Mouse (Mus musculus) midbrain, embryonic 10.5 days (tissue): ENCODE data around the gene Slc7a14. TPM values are rescaled to one million over a fixed set of nuclear protein-coding genes. Genes with fewer than 3 reads are reported as not detected.

Experiments used
- DNase-seq: peaks from one replicate; pipeline ENCODE4 v3.0.0-alpha.2; 2017; ENCODE audit warnings: low spot score
- H3K27ac ChIP-seq: fragments of 300-500 bp; sonication (generic); replicated peaks from 2 replicates; pipeline ENCODE4 v1.5.1; 2016; ENCODE audit warnings: mild to moderate bottlenecking
- H3K27me3 ChIP-seq: fragments of 300-500 bp; sonication (generic); 2 replicates; pipeline ENCODE4 v1.6.1; 2016; ENCODE audit warnings: low read depth, mild to moderate bottlenecking; ENCODE audit not compliant: poor library complexity, severe bottlenecking
- H3K36me3 ChIP-seq: fragments of 300-500 bp; sonication (generic); 2 replicates; pipeline ENCODE4 v1.6.1; 2016; ENCODE audit warnings: mild to moderate bottlenecking, moderate library complexity
- H3K4me1 ChIP-seq: fragments of 300-500 bp; sonication (generic); 2 replicates; pipeline ENCODE4 v1.6.1; 2016
- H3K4me3 ChIP-seq: fragments of 300-500 bp; sonication (generic); 2 replicates; pipeline ENCODE4 v1.5.1; 2016; ENCODE audit warnings: mild to moderate bottlenecking, moderate library complexity
- H3K9me3 ChIP-seq: fragments of 300-500 bp; sonication (generic); replicated peaks from 2 replicates; pipeline ENCODE4 v1.6.1; 2016; ENCODE audit warnings: mild to moderate bottlenecking
- WGBS: fragments of 180-500 bp; shearing (Covaris S2); methylation state at CpG from one replicate; pipeline ENCODE4 v1.1.7; 2016; 5-methylcytosine and 5-hydroxymethylcytosine counted together
- polyA plus RNA-seq: library from polyadenylated mRNA; unstranded; fragments of >200 nt; fragmentation: Nextera tagmentation; extraction: Ambion mirVana; gene quantifications from 2 replicates; pipeline ENCODE4 v1.2.1, GENCODE M21; 2016

The Slc7a14 gene
- polyA plus RNA-seq, 1 experiment from 2014 or later: 0.39 TPM

DNA sequence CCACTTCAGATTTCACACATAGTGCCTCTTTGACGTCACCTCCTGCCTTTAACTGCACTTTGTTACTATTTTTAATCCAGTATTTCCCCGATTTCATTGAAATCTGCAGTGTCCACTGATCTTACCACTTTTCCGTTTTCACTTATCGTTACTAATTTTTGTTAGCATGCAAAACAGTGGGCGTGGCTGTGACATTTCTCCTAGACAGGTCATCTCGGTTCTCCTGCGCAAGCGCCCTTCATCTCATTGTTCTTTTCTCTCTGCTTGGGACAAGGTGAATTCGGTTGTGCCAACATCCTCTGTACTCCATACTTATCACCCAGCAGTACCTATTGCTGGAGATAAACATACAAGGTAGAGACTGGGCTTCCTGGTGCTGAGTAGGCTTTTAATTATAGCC lies 56.3 kb downstream of the Slc7a14 start:
- no peak overlapping the region for H3K4me3 ChIP-seq
- H3K27me3 ChIP-seq: no peaks in the 10 kb centered on the region
- DNase-seq: no peak
- WGBS: 92% methylated on average over 9 of the region's 9 CpGs
- H3K9me3 ChIP-seq: no peaks in the 10 kb centered on the region
- no peak overlapping the region for H3K27ac ChIP-seq
- no peaks in the 10 kb centered on the region for H3K36me3 ChIP-seq
- no peaks in the 10 kb centered on the region for H3K4me1 ChIP-seq

DNA sequence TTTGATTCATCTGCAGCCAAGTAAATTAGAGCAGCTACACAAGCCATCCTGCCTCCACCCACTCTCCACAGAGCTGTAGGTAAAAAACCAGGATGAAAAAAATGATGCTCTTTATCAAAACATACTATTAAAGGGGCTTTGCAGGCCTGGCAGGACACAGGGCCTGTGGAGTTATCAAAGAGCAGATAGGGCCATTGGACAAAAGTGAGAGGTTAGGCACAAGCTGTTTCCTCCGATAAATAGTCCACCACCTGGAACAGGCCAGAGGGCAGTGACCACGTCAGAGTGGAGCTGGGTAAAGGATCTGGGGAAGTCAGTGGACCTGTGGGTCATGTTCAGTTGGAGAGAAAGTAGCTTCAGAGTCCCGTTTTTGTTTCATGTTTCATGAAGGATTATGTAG lies 57.6 kb downstream of the Slc7a14 start:
- no peaks in the 10 kb centered on the region for H3K9me3 ChIP-seq
- no peak overlapping the region for H3K4me3 ChIP-seq
- no peaks in the 10 kb centered on the region for H3K27me3 ChIP-seq
- 73% methylated on average over 3 of the region's 3 CpGs for WGBS
- H3K4me1 ChIP-seq: no peaks in the 10 kb centered on the region
- H3K36me3 ChIP-seq: no peaks in the 10 kb centered on the region
- no peak for DNase-seq
- no peak overlapping the region for H3K27ac ChIP-seq

DNA sequence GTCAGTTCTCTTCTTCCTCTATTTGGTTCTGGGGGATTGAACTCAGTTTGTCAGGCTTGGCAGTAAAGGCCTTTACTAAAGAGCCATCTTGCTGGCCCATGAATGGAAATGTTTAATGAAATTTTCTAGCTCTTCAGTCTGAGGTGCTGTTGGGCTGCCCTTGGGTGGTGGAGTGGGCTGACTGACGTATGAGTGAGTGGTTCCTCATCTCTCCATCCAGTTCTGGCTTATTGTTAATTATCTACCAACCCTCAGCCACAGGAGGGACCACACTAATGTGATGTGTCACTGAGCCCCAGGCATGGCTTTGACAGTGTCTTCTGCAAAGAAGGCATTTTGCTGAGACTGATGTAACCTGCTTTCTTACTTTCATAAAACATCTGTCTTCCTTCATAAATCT lies 66.7 kb downstream of the Slc7a14 start:
- WGBS: 62% methylated on average over 1 of the region's 1 CpGs
- no peak for DNase-seq

DNA sequence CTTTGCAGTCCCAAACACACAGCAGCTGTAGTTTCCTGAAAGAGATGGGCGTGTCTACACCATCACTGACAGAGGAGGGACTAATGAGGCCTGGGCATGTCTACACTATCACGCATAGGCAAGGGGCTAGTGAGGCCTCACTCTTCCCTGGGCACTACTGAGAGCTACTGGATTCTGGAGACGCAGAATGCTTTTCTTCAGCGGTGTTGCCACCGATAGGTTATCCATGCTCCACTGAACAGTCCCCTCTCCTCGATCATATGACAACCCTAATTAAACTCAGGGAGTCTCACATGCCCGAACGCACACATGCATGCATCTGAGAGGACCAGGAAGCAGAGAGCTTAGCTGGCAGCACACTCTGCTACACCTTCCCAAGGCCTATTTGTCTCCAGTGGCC lies 69.3 kb downstream of the Slc7a14 start:
- Histone ChIP-seq H3K4me1 (no peaks in the 10 kb centered on the region), H3K36me3 (no peaks in the 10 kb centered on the region), H3K4me3 (no peak overlapping the region), H3K27me3 (no peaks in the 10 kb centered on the region), H3K27ac (no peak overlapping the region), H3K9me3 (no peaks in the 10 kb centered on the region)
- 86% methylated on average over 8 of the region's 8 CpGs for WGBS
- DNase-seq: no peak

More for the DNA sequence above, 66.7 kb downstream of the Slc7a14 start:
- Histone ChIP-seq H3K4me3 (no peak overlapping the region), H3K27ac (no peak overlapping the region), H3K4me1 (no peaks in the 10 kb centered on the region), H3K27me3 (no peaks in the 10 kb centered on the region), H3K9me3 (no peaks in the 10 kb centered on the region), H3K36me3 (no peaks in the 10 kb centered on the region)

DNA sequence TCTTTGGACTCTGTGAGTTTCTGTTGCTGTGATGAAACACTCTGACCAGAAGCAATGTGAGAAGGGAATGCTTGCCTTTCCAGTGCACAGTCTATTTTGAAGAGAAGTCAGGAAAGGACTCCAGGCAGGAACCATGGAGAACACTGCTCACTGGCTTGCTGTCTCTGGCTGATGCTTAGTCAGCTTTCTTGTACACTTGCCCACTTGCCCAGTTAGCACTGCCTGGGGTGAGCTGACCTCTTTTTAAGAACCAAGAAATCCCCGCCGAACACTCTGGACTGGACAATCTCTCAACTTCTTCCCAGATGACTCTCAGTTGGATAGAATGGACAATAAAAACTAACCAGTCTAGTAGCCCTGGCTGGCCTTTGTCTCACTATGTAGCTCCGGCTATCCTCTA lies 70.5 kb downstream of the Slc7a14 start:
- H3K9me3 ChIP-seq: no peaks in the 10 kb centered on the region
- H3K27me3 ChIP-seq: no peaks in the 10 kb centered on the region
- DNase-seq: no peak
- H3K4me1 ChIP-seq: no peaks in the 10 kb centered on the region
- 88% methylated on average over 3 of the region's 3 CpGs for WGBS
- no peaks in the 10 kb centered on the region for H3K36me3 ChIP-seq
- no peak overlapping the region for H3K4me3 ChIP-seq
- no peak overlapping the region for H3K27ac ChIP-seq

DNA sequence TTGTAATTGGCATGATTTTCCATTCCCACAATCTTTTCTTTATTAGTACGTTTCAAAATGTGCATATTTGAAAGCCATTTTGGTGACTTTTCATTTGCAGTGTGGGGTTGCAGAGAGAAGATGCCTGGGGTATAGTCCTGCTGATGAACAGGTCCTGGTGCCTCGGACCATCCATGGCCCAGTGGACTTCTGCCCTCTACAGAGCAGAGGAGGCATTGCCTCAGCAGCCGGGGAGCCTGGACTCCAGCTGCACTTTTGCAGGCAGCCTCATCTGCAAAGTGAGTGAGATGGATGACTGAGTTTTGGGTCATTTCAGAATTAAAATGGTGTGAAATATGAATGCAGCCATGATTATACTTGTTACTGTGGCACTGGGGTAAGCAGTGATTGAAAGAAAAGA lies 72.2 kb downstream of the Slc7a14 start:
- H3K4me3 ChIP-seq: no peak overlapping the region
- no peaks in the 10 kb centered on the region for H3K9me3 ChIP-seq
- no peak overlapping the region for H3K27ac ChIP-seq
- no peaks in the 10 kb centered on the region for H3K36me3 ChIP-seq
- H3K4me1 ChIP-seq: no peaks in the 10 kb centered on the region
- no peaks in the 10 kb centered on the region for H3K27me3 ChIP-seq
- WGBS: 36% methylated on average over 3 of the region's 3 CpGs
- DNase-seq: peak; percentile 29

DNA sequence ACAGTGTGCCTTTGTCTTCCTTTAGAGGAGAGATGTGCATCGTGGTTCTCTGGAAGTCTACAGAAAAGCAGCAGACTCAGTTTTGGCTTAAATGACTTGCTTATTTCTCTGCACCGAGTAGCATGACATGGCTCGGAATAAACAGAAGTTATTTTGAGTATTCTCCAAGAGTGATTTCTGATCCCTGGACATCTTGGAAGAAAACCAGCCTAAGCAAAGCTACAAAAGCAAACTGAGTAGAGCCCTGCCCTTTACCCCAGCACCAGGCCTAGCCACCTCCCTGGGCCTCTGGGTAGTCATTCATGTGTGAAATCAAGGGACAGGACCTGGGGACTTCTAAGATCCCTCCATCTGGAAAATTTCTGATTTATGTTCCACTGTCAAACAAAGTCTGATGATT lies 74.0 kb downstream of the Slc7a14 start:
- H3K27me3 ChIP-seq: no peaks in the 10 kb centered on the region
- no peak overlapping the region for H3K4me3 ChIP-seq
- H3K4me1 ChIP-seq: no peaks in the 10 kb centered on the region
- 90% methylated on average over 3 of the region's 3 CpGs for WGBS
- no peak overlapping the region for H3K27ac ChIP-seq
- no peaks in the 10 kb centered on the region for H3K36me3 ChIP-seq
- DNase-seq: no peak
- no peaks in the 10 kb centered on the region for H3K9me3 ChIP-seq

DNA sequence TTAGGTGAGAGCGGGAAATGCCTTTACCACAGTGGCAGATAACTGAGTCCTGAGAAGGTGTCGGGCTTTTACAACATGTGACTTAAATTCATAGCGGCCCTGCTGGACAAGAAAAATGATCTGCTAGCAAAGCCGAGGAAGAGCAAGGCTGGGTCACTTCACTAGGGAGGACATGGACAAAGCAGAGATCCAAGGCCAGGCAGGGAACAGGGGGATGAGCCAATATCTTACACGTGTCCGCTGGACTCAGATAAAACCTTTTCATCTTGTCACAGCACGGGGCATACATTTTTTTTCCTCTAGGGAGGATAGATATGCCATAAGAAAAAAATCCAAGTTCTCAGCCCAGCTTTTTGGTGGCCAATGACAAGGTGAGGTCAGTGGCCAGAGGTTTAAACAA lies 75.8 kb downstream of the Slc7a14 start:
- H3K36me3 ChIP-seq: no peaks in the 10 kb centered on the region
- no peak for DNase-seq
- no peaks in the 10 kb centered on the region for H3K27me3 ChIP-seq
- H3K4me1 ChIP-seq: no peaks in the 10 kb centered on the region
- no peak overlapping the region for H3K27ac ChIP-seq
- no peaks in the 10 kb centered on the region for H3K9me3 ChIP-seq
- no peak overlapping the region for H3K4me3 ChIP-seq
- WGBS: 87% methylated on average over 7 of the region's 7 CpGs

DNA sequence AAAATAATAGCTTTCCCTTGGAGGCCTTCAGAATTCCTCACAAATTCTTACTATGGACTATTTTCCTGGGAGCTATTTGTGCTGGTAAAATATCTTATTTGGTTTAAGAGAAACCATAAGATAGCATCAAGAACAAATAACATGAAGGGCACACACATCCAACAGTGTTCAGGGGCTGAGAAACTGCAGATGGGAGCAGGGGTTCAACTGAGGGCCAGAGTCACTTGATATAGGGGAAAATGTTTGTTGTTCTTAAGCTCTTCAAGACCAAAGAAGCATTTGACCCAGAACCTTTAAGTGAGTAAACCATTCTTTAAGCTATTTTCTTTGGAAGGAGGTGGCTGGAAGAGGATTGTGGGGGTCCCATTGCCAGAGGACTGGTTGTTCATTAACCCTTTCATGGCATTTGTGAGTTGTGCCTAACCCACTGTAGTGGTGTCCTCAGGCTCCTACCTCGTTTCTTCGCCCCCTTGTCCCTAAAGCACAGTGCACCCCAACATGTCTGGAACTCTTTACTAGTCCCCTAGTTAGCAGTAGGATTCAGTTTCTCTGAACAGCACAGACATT lies 76.3 kb downstream of the Slc7a14 start:
- DNase-seq: no peak
- H3K36me3 ChIP-seq: no peaks in the 10 kb centered on the region
- H3K27me3 ChIP-seq: no peaks in the 10 kb centered on the region
- H3K4me3 ChIP-seq: no peak overlapping the region
- no peak overlapping the region for H3K27ac ChIP-seq
- 69% methylated on average over 2 of the region's 2 CpGs for WGBS
- no peaks in the 10 kb centered on the region for H3K9me3 ChIP-seq
- no peaks in the 10 kb centered on the region for H3K4me1 ChIP-seq

DNA sequence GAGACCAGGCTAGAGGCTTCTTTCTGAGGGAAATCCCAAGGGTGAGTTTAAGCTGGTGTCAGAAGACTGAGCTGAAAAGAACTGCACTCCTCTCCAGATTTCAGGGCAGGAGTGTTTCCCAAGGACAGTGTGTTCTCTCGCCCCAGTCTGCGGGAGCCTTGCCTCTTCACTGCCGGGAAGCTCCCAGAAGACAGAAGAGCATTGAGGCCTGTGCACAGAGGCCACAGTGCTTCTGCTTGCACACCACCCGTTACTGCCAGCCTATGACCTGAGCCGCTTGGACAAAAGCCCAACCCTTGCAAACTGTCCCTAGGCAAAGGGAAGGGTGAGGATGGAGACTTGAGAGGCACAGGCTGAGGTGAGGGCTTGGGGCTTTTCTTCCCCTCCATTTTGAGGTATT lies 80.9 kb downstream of the Slc7a14 start:
- WGBS: 85% methylated on average over 5 of the region's 5 CpGs
- no peaks in the 10 kb centered on the region for H3K27me3 ChIP-seq

DNA sequence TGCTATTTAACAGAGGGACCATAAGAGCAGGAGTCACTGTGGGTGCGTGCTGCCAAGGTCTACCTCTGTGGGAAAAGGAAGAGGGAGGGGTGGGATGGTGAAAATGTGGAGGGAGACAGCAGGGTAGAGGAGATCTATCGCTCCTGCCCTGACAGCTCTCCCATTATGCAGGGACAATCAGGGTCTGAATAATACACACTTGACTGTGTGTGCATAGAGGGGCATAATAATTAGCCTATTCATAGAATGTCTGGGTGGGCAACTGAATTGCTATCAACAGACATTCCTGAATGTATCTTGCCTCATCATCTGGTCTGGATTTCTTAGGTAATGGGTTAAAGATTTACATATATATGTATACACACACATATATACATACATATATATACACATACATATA lies 81.7 kb downstream of the Slc7a14 start:
- DNase-seq: no peak
- Histone ChIP-seq H3K36me3 (no peaks in the 10 kb centered on the region), H3K27me3 (no peaks in the 10 kb centered on the region), H3K27ac (no peak overlapping the region), H3K4me1 (no peaks in the 10 kb centered on the region; the same call in 1 of the 2 replicates), H3K4me3 (no peak overlapping the region), H3K9me3 (no peaks in the 10 kb centered on the region; the same call in 1 of the 2 replicates)
- WGBS: 73% methylated on average over 2 of the region's 2 CpGs

More for the DNA sequence above, 80.9 kb downstream of the Slc7a14 start:
- Histone ChIP-seq H3K27ac (no peak overlapping the region), H3K4me1 (no peaks in the 10 kb centered on the region; the same call in 1 of the 2 replicates), H3K4me3 (no peak overlapping the region), H3K9me3 (no peaks in the 10 kb centered on the region; the same call in 1 of the 2 replicates), H3K36me3 (no peaks in the 10 kb centered on the region)
- DNase-seq: no peak

DNA sequence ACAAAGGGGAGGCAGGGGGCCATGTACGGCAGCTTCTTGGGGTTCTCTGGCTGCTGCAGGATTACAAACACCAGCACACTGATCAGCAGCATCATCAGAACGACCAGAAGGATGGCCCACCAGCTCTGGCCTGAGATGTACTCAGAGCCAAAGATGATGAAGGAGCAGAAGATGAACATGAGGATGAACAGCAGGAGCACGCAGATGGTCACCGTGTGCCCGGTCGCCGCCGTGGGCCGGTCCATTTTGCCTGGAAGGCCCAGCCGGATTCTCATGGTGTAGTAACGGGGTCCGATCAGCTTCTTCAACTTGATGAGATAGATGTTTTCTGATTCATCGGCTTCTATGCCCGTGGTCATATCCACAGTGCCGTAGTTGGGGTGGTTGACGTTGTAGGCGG lies 86.6 kb downstream of the Slc7a14 start:
- Histone ChIP-seq H3K27ac (no peak overlapping the region), H3K9me3 (no peaks in the 10 kb centered on the region; the same call in 1 of the 2 replicates), H3K36me3 (no peaks in the 10 kb centered on the region), H3K27me3 (no peaks in the 10 kb centered on the region), H3K4me1 (no peaks in the 10 kb centered on the region; the same call in 1 of the 2 replicates), H3K4me3 (no peak overlapping the region)
- 92% methylated on average over 17 of the region's 17 CpGs for WGBS
- no peak for DNase-seq

DNA sequence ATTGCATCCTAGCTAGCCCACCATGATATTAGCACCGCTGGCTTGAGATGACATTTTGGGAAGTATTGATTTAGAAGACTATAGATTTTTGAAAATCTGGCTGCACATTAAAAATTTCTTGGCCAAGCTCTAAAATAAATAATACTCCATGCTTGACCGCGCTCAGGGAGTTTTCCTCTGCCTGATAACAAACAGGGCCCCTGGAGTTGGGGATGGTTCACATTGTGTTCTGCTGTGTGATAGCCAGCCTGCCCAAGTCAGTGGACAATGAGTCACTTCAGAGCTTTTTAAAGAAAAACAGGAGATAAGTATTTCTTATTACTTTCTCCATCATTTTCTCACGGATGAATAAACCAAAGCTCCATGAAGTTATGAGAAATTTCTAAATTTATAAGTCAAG lies 90.1 kb downstream of the Slc7a14 start:
- WGBS: 94% methylated on average over 4 of the region's 4 CpGs
- Histone ChIP-seq H3K4me1 (no peaks in the 10 kb centered on the region), H3K4me3 (no peak overlapping the region), H3K36me3 (no peaks in the 10 kb centered on the region), H3K27me3 (no peaks in the 10 kb centered on the region), H3K9me3 (no peaks in the 10 kb centered on the region; the same call in 1 of the 2 replicates), H3K27ac (no peak overlapping the region)
- DNase-seq: no peak

DNA sequence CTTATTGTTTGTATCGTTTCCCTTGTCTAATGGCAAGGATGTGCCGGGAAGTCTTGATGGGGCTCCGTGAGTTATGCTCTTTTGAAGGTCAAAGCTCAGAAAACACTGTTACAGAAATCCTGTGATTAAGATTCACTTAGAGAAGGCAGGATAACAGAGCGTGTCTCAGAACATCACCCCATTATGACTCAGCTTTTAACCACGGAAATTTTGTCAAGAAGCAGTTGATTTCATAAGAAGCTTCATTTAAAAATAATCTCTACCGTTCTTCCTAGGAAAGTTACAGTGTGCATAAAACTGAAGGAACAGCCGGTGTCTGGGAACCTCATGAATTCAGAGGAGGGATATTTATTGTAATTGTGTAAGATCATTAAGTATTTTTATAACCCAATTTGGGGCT lies 90.7 kb downstream of the Slc7a14 start:
- Histone ChIP-seq H3K36me3 (no peaks in the 10 kb centered on the region), H3K27me3 (no peaks in the 10 kb centered on the region), H3K9me3 (no peaks in the 10 kb centered on the region; the same call in 1 of the 2 replicates), H3K4me3 (no peak overlapping the region), H3K4me1 (no peaks in the 10 kb centered on the region), H3K27ac (no peak overlapping the region)
- 91% methylated on average over 7 of the region's 7 CpGs for WGBS
- no peak for DNase-seq
